Mouse (Mus musculus): ENCODE data around the gene Zfp184. TPM values are rescaled to one million over a fixed set of nuclear protein-coding genes. Genes with fewer than 3 reads are reported as not detected.
A peak's percentile ranks its signal among the peaks of the same experiment; 100 is the strongest.
"Not testable (repeated sequence)": the region's sequence is repeated elsewhere in the genome, so short reads cannot be mapped to it uniquely, and the experiment has no call there.

The Zfp184 gene
- 1 to 10 TPM; 2.6 to 5.2 TPM for total RNA-seq (2021)

- peak; percentile 86 to 88 for DNase-seq
Observed at GRCm38 (mm10) chr13:21944926-21945740, at the start of gene Zfp184. Zfp184 (plus strand) TSS chr13:21945094.

- DNase-seq = peak; percentile 89 to 93
Observed at GRCm38 (mm10) chr13:21896549-21897244, 48.2 kb upstream of the Zfp184 start.

- DNase-seq = no peak
Observed at GRCm38 (mm10) chr13:21897245-21897634, 47.7 kb upstream of the Zfp184 start.

- DNase-seq = not testable (repeated sequence)
Observed at GRCm38 (mm10) chr13:21900870-21901565, 43.9 kb upstream of the Zfp184 start.

GRCm38 (mm10) chr13:21903500-21903899 is 41.4 kb upstream of the Zfp184 start:
- DNase-seq = no peak

- not testable (repeated sequence) for DNase-seq
Observed at GRCm38 (mm10) chr13:21904090-21904489, 40.8 kb upstream of the Zfp184 start.

- DNase-seq = no peak
Observed at GRCm38 (mm10) chr13:21906301-21906700, 38.6 kb upstream of the Zfp184 start.

- DNase-seq = no peak
Observed at GRCm38 (mm10) chr13:21906946-21907806, 37.7 kb upstream of the Zfp184 start.

GRCm38 (mm10) chr13:21907807-21908155 is 37.1 kb upstream of the Zfp184 start:
- not testable (repeated sequence) for DNase-seq

GRCm38 (mm10) chr13:21910735-21911134 is 34.2 kb upstream of the Zfp184 start:
- no peak for DNase-seq

GRCm38 (mm10) chr13:21911147-21911546 is 33.7 kb upstream of the Zfp184 start:
- DNase-seq = peak in 1 of 2 experiments; percentile 37

- DNase-seq = no peak
Observed at GRCm38 (mm10) chr13:21913854-21914253, 31.0 kb upstream of the Zfp184 start.

- DNase-seq = peak; percentile 54 to 68
Observed at GRCm38 (mm10) chr13:21914599-21914998, 30.3 kb upstream of the Zfp184 start.

GRCm38 (mm10) chr13:21915487-21915886 is 29.4 kb upstream of the Zfp184 start:
- no peak for DNase-seq

- no peak for DNase-seq
Observed at GRCm38 (mm10) chr13:21916056-21916455, 28.8 kb upstream of the Zfp184 start.

GRCm38 (mm10) chr13:21917040-21917439 is 27.9 kb upstream of the Zfp184 start:
- DNase-seq = no peak

GRCm38 (mm10) chr13:21917480-21917879 is 27.4 kb upstream of the Zfp184 start:
- no peak for DNase-seq

GRCm38 (mm10) chr13:21917992-21918391 is 26.9 kb upstream of the Zfp184 start:
- DNase-seq = no peak

GRCm38 (mm10) chr13:21918570-21919419 is 26.1 kb upstream of the Zfp184 start:
- peak in 1 of 2 experiments; percentile 28 for DNase-seq

GRCm38 (mm10) chr13:21919836-21920431 is 25.0 kb upstream of the Zfp184 start:
- DNase-seq = no peak
